Mouse (Mus musculus): ENCODE measurements around the gene Lmo4.

Lmo4 gene

DNA sequence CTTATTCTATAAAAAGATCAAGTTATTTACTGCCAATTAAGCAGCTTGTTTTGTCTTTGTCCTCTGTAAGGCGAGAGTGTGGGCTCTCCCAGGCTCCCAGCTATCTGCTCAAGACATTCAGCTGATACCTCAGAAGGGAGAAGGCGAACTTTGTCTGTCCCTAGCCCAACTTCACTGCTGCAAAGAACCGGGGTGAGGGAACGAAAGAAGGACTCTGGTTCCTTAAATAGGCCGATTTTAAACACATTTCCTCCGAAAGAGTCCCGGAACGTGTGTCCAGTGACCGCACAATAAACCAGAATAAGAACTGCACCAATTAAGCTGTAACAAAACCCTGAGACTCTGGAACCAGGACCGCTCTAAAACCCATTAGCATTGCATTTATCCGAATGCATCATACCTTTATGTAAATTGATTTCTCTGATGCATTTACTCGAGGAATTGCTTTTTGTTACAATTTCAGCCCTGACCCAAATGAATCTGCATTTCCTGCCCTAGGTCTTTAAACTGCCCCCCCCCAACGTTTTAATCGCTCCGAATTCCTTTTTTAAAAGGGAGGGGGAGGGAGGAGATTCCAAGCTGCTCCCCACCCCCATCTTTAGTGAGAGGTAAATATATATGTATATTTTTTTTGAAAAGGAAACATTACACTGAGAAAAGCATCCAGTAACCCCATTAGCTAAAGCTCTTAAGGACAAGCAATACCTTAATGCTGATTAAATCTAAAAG is 1.6 kb downstream of the Lmo4 start:
- peak; percentile 25 to 46 for DNase-seq

DNA sequence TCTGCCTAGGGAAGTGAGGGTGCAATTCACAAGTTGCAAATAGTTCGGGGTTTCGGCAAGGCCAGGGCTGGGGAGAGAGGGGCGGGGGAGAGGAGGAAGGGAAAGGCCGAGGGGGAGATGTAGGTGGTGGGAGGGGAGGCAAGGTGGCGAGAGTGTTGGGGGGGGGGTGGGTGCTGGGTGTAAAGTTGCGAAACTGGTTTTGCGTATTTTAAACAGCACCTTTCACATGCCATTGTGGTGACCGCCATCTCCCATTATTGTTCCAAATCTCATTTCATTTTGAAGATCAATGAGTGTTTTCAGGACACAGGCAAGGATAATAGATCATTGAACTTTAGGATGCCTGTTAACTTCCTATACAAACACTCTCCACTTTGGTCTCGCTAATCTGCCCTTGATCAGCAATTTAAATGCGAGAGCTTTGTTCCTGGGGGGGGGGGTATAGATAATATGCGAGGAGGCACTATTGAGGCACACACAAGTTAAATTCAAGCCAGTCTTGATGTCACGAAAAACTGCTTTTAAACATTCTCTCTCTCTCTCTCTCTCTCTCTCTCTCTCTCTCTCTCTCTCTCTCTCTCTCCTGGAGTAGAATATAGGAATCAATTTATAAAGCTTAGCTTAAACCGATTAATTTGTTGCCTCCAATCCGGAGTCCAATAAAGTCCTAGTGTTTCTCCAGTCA is 2.3 kb downstream of the Lmo4 start:
- DNase-seq: no peak

DNA sequence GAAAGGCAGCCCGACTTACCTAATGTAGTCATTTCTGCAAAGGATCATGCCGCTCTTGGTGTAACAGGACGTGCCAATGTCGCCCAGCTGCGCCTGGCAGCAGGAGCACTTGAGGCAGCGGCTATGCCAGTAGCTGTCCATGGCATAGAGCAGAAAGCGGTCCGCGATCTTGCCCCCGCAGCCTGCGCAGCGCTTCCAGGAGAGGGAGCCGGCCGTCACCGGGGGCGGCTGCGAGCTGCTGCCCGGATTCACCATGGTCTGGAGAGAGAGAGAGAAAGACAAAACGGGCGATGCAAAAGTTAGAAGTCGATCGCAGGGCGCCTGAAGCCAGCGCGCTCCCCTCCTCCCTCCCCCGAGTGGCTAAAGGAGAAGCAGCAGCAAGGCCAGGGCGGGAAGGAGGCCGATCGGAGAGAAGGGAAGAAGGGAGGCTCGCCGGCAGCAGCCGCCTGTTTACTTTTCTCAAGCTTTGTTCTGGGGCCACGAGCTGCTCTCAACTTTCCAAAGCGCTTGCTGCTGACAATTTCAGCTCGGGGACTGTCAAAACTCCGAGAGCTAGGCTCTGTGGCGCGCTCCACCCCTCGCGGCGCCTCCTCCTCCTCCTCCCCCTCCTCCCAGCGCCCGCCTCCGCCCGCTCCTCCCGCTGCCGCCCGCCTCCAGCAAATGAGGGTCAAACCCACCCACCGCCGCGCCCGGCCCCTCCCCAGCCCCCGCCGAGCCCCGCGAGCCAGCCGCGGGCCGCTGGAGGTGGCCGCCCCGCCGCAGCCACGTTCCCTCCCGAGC is 3.0 kb downstream of the Lmo4 start:
- peak; percentile 89 to 93 for DNase-seq

DNA sequence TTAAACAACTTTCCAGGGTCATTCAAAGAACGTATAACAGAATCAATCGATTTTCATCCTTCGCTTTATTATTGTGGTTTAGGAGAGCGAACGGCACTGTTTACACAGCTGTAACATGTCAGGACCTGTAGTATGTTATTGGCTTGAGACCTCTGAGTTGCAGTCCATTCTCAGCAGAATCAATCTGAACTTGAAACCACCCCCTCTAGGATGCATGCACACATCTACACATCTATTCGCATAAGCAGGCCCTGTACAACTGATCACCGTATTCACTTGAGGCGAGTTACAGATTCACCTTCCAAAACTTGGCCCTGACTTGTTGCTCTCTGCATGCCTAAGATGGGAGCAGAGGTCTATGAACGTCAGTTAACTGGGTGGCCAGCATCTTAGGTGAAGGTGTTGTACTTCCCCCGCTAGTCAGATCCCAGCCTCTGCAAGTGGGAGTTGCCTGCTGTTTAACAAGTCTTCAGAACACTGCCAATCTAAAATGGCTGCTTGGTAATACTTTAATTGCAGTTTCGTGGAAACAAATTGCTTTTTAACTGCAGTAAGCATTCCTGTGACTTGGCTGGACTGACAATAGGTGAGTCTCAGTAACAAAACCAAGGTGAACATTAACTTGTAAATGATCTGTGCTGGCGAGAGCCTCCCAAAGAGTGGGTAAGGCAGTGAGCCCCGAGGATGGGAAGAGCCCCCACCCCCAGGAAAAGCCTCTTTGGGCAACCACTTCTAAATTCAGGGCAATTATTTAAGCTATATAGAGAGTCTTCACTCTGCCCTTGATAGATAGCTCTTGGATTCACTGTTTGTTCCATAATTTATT is 19.5 kb downstream of the Lmo4 start:
- DNase-seq: peak; percentile 22 to 50

DNA sequence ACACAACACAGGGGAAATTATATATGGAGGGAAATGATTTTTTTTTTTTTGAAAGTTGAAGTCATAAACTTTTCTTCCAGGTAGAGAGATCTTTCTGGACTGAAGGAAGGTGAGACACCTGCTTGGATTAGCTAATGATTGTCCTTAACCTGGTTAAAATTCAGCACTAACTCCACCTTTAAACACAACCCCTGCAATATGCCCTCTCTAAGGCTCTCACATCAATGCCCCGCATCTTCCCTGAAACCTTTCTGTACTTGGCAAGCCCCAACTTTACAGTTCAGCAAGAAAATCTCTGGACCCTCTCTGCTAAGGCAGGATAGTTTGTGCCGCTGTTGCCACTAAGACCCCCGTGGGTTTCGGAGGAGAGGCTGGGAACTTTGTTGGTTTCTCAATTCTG is 20.1 kb downstream of the Lmo4 start:
- no peak for DNase-seq

DNA sequence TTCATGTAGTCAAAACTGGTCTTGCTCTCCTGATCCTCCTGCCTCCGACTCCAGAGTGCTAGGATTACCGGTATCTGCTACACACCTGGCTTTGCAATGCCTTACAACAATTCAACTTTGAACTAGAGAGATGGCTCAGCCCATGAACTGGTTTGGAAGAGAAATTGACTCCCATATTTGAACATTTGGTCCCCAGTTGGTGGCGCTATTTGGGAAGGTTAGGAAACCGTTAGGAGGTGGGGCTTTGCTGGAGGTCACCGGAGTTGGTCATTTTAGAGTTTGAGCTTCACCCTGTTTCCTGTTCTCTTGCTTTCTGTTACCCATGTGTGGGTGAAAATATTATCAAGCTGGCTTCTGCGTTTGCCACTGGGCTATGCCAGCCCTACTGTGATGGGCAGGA is 22.8 kb downstream of the Lmo4 start:
- DNase-seq: no peak

DNA sequence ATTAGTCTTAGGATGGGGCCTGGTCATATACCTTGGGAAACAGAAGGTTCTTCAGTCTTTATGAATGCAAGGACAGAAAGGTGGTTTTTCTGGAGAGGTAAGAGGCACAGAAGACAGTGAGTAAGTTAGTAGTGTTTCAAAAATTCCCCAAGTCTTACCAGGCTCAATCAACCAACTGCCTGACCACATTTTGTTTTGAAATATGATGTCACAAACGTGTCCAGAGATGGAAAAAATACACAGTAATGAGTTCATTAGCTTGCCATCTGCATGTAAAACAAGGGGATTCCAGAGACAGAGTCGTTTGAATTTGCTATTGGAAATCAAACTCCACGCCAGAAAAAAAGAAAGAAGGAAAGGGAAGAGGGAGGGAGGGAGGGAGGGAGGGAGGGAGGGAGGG is 26.1 kb downstream of the Lmo4 start:
- no peak for DNase-seq

DNA sequence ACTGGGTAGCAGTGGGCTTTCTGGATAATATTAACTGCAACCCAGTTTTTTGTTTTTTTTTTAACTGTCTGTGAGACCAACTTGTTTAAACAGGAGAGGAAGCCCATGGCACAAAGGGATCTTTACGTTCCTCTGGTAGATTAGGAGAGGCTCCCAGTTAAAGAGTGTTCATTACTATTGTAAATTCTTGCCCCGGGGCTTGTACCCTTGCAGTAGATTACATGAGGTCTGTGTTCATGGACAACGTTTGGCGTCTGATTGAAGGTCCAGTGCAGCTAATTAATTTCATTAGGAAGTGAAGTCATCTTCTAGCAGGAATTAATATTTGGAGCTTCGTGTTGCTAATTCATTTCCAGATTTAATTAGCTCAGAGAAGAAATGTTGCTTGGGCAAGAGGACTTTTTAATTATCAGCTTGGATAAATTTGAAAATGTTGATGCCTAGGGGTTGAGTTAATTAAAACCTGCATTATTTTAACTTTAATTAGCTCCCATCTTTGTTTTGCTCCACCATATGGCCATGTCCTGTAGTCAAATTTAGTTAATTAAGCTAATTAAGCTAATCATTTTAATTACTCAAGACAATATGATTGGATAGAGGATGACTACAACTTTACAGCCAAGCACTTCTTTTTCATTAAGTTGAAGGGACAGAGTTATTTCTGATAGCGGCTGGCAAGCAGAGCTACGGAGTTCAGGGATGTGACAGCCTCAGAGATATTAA is 31.0 kb downstream of the Lmo4 start:
- no peak for DNase-seq

DNA sequence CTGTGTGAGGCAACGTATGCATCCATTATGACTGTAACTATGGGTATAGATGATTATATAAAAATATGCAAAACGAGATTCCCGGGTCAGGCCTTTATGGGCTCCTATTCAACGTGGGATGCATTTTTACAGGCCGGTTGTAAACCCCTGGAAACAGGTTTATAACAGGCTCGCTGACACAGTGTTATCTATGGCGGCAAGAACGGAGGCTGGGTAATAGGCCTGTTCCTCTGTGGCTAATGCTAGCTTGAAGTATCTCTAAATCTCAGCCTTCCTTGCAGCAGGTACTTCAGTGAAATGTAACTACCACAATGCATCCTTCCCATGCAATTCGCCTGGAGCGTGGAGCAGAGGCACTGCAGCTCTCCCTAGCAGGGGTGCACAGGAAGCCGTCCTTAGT is 31.9 kb downstream of the Lmo4 start:
- DNase-seq: no peak

DNA sequence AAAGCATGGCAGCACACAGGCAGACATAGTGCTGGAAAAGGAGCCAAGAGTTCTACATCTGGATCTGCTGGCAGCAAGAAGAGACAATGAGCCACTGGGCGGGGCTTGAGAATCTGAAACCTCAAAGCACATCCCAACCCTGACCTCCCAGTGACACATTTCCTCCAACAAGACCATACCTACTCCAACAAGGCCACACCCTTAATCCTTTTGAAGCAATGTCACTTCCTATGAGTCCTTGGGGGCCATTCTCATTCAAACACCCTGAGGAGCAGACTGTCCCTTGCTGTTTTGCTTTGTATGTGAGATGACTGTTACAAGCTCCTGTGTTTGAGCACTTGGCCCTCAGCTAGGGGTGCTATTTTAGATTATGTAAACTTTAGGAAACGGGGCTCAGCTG is 33.3 kb downstream of the Lmo4 start:
- no peak for DNase-seq

DNA sequence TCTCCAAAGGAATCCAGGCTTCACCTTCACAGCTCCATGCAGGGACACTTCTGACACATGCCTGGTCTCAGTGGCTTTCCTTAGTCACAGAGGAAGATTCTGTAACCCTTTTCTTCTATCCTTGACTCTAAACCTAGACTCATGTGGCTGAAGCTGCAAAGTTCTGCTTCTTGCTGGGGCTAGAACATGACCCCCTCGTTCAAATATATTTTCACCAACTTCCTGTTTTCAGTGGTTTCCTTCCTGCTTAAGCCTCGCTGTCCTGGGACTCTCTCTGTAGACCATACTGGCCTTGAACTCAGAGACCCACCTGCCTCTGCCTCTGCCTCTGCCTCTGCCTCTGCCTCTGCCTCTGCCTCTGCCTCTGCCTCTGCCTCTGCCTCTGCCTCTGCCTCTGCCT is 34.5 kb downstream of the Lmo4 start:
- no peak for DNase-seq

DNA sequence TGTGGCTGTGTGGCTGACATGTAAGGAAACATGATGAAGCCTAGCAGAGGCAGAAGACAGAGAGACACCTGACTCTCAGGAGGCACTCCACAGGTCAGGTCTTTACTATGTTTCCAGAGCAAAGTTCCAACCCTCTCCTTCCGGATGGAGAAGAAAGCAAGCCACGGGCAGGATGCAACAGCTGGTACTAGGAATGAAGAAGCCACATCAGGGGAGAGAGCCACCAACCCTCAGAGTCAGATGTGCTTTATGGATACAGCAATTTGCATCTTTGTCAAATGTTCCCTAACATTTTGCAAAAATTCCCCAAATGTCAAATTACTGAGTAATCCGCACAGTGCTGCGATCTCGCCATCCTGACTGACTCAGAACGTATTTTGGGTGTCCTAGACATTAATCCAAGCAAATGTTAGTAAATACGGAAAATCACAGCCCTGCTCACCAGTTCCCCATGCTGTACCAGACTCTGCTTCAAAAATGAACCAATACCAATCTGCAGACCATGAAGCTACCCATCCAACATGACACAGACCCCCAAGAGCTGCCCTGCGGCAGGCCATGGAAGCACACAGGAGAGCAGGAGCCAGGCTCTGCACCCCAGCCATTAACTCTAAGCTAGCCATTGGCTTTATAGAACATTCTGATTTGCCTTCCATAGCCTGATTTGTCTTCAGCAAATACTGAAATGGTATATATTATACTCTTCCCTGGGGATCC is 38.4 kb downstream of the Lmo4 start:
- no peak for DNase-seq

DNA sequence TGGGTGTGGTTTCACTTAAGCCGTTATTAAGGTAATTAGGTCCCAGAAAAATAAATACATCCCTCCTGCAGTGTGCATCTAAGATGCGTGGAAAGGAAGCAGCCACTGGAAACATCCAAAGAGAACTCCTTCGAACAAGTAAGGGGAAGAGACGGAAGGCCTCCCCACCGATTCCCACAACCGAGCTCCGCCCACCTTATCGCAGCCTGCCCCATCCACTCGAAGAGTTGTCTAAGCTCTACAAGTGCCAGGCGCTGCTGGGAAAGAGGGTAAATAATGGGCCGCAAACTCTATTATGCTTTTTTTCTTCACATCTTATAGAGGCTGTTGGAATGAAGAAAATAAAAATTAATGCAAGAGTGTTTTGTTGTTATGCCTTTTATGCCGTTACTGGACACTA is 39.6 kb downstream of the Lmo4 start:
- DNase-seq: no peak

DNA sequence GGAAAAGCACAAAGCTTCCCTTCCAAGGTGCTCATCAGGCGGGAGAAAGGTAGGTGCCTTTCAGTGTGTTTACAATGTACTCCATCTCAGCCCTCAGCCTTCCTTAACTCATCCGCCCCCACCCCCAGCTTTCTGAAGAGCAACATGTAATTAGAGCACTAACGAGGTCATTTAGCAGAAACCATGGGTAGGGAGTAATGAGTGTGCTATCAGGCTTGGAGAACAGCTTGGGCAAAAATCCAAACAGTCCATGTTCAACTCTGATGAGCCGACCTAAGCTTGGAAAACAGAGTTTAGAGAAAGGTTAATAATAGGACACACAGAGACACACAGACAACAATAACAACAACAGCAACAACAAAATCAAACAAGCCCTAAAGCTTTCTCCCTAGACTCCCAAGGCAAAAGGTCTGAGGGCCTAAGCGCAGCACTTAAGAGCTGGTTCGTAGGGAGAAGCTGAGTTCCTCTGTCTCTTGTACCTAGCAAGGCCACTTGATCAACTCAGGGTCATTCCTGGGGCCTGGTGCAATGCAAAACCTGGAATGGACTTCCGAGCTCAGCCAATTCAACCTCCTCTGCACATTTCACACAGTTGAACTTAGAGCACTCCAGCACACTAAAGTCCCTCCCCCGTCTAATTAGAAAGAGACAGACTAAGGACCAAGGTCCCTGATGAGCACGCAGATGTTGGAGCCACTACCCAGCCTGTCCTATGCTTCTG is 40.2 kb downstream of the Lmo4 start:
- DNase-seq: peak; percentile 66 to 81

DNA sequence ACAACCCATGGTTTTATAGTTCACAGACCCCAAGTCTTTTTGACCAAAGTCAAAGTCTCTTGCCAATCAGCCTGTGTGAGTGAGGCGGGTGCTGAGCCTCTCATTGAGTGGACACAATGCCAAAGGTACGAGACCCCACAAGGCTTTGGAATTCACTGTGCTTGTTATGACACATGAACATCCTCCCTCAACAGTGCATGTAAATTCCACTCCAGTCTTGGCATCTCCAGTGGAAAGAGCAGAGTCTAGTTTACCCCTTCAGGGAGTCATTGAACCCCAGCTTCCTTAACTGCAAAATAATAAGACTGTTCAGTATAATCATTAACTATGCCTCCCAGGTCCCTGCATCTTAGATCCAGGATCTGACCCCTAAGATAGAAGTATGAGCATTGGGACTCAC is 41.3 kb downstream of the Lmo4 start:
- DNase-seq: no peak

DNA sequence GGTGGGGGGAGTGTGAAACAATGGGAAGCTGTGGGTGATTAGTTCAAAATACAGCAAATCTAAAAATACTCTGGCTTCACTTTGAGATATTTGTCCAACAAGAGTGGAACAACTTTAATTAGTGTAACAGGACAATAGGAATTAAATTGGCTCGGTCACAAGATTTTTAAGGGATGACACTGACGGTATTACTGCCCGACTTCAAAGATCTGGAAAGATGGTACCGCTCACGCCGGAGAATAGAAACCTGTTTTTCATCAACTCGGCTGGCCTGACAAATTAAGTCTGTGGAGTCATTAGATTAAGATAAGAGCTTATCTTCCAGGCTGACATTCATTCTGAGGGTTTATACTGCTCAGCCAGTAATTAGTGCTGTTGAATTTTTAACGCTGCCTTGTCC is 42.9 kb downstream of the Lmo4 start:
- DNase-seq: no peak

DNA sequence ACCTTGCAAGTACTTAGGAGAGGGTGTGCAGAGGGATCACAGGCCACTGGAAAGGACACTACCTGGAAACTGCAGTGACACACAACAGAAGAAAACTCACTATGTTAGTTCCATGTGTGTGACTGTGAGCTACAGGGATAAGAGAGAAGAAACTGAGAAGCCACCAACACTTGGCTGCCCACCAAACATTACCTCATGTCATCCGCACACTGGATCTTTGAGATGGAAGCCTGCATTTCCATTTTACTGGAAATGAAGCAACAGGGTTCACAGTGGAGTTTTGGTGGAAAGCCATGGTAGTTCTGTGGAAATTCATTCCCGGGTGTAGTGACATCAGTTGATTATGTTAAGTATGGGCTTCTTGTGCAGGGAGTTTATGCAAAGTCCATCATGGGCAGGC is 43.8 kb downstream of the Lmo4 start:
- DNase-seq: no peak

DNA sequence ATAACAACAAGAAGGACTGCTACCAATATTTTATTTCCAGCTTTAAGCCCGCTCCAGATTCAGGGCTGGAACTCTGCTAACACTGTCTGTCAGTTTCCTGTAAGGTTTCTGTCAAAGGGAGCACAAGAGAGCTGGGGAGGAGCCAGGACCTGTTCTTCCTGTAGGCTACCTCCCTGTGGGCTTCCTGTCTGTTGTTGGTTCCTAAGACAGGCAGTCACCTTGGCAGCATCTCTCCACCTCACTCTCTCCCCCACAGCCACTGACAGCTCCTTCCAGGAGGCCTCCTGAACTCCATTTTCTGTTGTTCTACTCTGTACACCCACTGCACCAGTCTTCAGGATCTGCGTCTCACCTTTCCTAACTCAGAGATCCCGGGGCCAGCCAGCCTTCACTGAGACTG is 49.3 kb downstream of the Lmo4 start:
- DNase-seq: no peak

DNA sequence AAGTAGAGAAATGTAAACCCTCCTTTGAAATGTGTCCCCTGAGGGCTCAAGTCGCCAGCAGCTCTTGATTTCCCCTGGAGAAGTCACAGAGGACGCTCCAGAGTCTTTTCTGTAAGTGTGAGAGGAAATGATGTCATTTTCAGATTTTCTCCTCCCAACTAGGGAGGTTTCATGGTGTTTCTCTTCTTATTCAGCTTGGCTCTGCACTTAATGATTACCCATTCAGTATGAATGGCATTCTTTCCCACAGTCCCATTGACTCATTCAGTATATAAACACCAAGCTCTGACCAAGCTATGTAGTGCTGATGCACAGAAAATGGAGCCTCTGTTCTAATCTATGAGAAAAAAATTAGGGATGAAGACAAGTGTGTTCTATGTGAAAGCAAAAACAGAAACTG is 51.6 kb downstream of the Lmo4 start:
- no peak for DNase-seq

DNA sequence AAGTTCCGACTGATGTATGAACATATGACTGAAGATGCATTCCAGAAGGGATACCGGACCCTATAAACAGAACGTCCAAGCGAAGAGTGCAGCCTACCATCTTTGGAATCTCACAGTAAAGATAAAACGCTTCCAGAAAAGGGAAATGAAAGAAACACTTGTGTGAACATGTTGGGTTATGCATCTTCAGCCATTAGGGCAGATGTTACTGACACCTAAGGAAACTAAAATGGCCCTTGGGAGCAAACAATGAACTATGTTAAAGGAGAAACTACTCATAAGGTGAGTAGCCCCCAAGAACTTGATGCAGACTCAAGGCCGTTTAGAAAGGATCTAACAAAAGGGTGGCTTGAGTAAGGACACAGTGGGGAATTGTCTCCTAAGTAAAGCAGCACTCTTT is 54.0 kb downstream of the Lmo4 start:
- no peak for DNase-seq

DNA sequence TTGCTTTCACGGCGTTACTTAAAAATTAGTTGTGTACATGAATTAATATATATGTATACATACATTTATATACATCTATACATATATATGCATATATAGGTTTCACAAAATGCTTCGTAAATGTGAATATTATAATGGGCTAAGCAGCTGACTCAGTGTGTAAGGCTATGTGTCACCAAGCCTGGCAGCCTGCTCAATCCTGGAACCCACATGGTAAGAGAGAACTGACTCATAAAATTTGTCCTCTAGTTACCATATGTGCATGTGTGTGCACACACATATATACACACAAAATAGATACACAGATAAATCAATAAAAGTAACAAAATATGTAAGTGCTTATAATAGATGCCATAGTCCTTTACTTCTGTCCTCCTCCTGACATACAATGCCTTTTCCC is 56.8 kb downstream of the Lmo4 start:
- DNase-seq: no peak
